Mouse (Mus musculus): ENCODE measurements around the gene Tifab. TPM values are rescaled to one million over a fixed set of nuclear protein-coding genes. Genes with fewer than 3 reads are reported as not detected.
A peak's percentile ranks its signal among the peaks of the same experiment; 100 is the strongest.

The Tifab gene
- polyA plus RNA-seq, 1 experiment from 2014 or later: 4.7 TPM

GRCm38 (mm10) chr13:56172901-56173545 lies 5.7 kb downstream of the Tifab start:
- 0 out of 2 replicates have a peak, but pooled peaks cover 6% of the 10 kb centered on the region for H3K27me3 ChIP-seq (replicated peaks)
- no peak overlapping the region for H3K4me3 ChIP-seq
- H3K9me3 ChIP-seq (replicated peaks): no peaks in the 10 kb centered on the region
- no peaks in the 10 kb centered on the region for H3K36me3 ChIP-seq
- no peak for ATAC-seq
- 22% methylated on average over 7 of the region's 7 CpGs for WGBS (ENCODE audit: insufficient replicate concordance)
- H3K27ac ChIP-seq: peak overlapping the region; percentile 64
- H3K4me2 ChIP-seq: no peak overlapping the region
- H3K4me1 ChIP-seq: no peaks in the 10 kb centered on the region
- no peak overlapping the region for H3K9ac ChIP-seq

DNA sequence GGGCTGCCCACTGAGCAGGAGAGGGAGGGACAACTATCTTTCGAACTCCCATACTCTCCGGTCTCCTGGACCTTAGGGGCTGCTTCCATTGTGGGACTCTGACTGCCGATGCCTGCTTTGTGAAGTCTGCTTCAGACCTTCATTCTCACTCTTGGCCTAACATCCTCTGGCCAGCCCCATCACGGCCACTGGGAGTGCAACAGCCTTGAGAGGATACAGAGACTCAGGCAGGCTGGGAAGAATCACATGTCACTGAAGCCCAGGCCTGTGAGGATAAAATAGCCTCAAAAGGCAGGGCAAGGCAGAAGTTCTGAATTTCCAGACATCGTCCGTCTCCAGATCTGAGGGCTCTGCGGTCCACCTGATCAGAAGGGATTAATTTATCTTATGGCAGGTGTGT lies 6.6 kb downstream of the Tifab start:
- Histone ChIP-seq H3K9me3 (replicated peaks) (no peaks in the 10 kb centered on the region), H3K36me3 (no peaks in the 10 kb centered on the region), H3K4me1 (0 out of 2 replicates have a peak, but pooled peaks cover 4% of the 10 kb centered on the region), H3K4me2 (no peak overlapping the region), H3K9ac (no peak overlapping the region), H3K4me3 (no peak overlapping the region), H3K27ac (no peak overlapping the region), H3K27me3 (replicated peaks) (0 out of 2 replicates have a peak, but pooled peaks cover 6% of the 10 kb centered on the region)
- WGBS (ENCODE audit: insufficient replicate concordance): 75% methylated on average over 7 of the region's 7 CpGs
- ATAC-seq: no peak

DNA sequence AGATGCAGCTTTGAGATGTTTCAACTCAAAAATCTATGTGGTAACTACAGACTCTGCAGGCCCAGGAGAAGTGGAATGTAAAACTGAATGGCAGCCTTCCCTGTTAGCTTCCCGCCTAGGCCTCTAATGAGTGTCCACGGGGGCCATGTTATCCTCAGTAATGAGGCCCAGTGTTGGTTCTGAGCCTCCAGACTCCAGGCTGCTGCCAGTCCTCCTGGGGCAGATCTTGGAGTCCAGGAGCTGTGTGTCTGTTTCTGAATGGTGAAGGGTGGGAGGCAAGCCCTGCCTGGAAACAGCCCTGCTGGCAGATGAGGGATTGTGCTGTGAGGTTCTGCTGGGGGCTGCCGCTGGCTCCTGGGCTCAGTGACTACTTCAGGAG lies 10.3 kb downstream of the Tifab start:
- Histone ChIP-seq H3K9ac (no peak overlapping the region), H3K36me3 (no peaks in the 10 kb centered on the region), H3K9me3 (replicated peaks) (no peaks in the 10 kb centered on the region), H3K27ac (peak overlapping the region; percentile 14; the same call in 1 of the 2 replicates), H3K4me3 (no peak overlapping the region), H3K27me3 (replicated peaks) (0 out of 2 replicates have a peak, but pooled peaks cover 6% of the 10 kb centered on the region), H3K4me1 (0 out of 2 replicates have a peak, but pooled peaks cover 4% of the 10 kb centered on the region), H3K4me2 (no peak overlapping the region)
- 66% methylated on average over 3 of the region's 3 CpGs for WGBS (ENCODE audit: insufficient replicate concordance)
- ATAC-seq: no peak

DNA sequence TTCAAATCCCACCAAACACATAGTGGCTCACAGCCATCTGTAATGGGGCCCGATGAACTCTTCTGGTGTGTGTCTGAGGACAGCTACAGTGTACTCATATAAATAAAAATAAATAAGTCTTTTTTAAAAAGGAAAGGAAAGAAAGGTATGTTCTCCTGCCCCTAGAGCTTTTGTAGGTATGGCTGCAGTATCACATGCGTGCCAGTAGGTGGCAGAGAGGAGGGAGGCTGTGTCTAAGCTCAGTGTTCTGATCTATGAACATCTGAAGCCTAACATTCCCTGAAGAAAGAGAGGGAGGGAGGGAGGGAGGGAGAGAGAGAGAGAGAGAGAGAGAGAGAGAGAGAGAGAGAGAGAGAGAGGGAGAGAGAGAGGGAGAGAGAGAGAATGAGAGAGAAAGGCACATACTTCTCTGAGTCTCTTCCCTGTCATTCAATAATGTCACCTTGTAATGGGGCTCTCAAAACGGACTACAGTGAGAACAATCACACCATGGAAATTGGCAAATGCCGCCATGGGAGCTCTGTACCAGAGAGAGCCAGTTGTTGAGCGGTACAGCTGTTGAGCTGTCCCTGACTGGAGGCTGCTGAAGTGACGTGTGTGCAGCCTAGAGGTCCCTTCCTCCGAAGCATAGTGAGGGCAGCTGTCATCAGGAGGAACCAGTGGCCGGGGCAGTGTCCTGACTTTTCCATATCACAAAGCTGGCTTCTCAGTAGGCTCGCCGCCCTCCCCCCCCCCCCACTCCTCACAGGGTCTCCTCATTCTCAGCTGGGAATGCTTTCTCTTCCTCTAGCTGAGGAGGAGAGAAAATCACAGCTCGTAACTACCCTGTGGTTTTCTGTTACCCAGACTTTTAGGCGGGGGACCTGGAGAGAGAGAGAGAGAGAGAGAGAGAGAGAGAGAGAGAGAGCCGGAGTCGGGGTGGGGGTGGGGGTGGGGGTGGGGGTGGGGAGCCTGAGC lies 11.0 kb downstream of the Tifab start:
- no peak overlapping the region for H3K4me3 ChIP-seq
- H3K36me3 ChIP-seq: no peaks in the 10 kb centered on the region
- H3K9me3 ChIP-seq (replicated peaks): no peaks in the 10 kb centered on the region
- H3K9ac ChIP-seq: no peak overlapping the region
- H3K4me2 ChIP-seq: no peak overlapping the region
- 0 out of 2 replicates have a peak, but pooled peaks cover 4% of the 10 kb centered on the region for H3K4me1 ChIP-seq
- peak overlapping the region; percentile 30; the same call in 1 of the 2 replicates for H3K27ac ChIP-seq
- H3K27me3 ChIP-seq (replicated peaks): 0 out of 2 replicates have a peak, but pooled peaks cover 6% of the 10 kb centered on the region
- 27% methylated on average over 14 of the region's 14 CpGs for WGBS (ENCODE audit: insufficient replicate concordance)
- ATAC-seq: no peak

- H3K36me3 ChIP-seq: no peaks in the 10 kb centered on the region
- 80% methylated on average over 11 of the region's 11 CpGs for WGBS (ENCODE audit: insufficient replicate concordance)
- 0 out of 2 replicates have a peak, but pooled peaks cover 4% of the 10 kb centered on the region for H3K4me1 ChIP-seq
- H3K27me3 ChIP-seq (replicated peaks): peaks cover 5% of the 10 kb centered on the region; the same call in 1 of the 2 replicates
- no peak overlapping the region for H3K4me2 ChIP-seq
- no peak overlapping the region for H3K4me3 ChIP-seq
- no peaks in the 10 kb centered on the region for H3K9me3 ChIP-seq (replicated peaks)
- H3K27ac ChIP-seq: no peak overlapping the region
- ATAC-seq: no peak
- H3K9ac ChIP-seq: no peak overlapping the region
Observed at GRCm38 (mm10) chr13:56165561-56165960, 13.1 kb downstream of the Tifab start.

- Histone ChIP-seq H3K27me3 (replicated peaks) (no peaks in the 10 kb centered on the region; the same call in 1 of the 2 replicates), H3K36me3 (no peaks in the 10 kb centered on the region), H3K4me3 (no peak overlapping the region), H3K4me1 (peaks cover 14% of the 10 kb centered on the region; the same call in 1 of the 2 replicates), H3K9ac (no peak overlapping the region), H3K27ac (no peak overlapping the region), H3K4me2 (no peak overlapping the region), H3K9me3 (replicated peaks) (no peaks in the 10 kb centered on the region)
- no peak for ATAC-seq
- WGBS (ENCODE audit: insufficient replicate concordance): 74% methylated on average over 3 of the region's 3 CpGs
Observed at GRCm38 (mm10) chr13:56164372-56164771, 14.3 kb downstream of the Tifab start.

DNA sequence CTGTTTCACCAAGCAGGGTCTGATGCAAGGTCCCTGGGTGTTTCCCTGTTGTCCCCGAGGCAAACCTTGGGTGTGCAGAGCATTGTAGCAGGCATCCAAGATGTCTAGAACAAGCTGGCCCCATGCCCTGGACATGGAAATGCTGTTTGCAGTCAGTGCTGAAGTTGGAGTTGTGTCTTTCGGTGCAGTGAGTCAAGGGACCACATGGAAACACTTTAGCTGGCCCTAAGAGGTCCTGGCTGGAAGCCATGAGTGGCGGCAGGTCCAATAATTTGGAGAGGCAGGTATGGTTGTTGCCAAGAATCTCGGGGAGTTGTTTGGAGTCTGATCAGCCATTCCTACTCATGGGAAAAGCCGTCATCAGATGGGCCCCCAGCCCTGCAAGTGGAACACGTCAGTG lies 14.9 kb downstream of the Tifab start:
- no peak for ATAC-seq
- Histone ChIP-seq H3K4me2 (no peak overlapping the region), H3K36me3 (no peaks in the 10 kb centered on the region), H3K9ac (no peak overlapping the region), H3K4me3 (no peak overlapping the region), H3K4me1 (peaks cover 20% of the 10 kb centered on the region; the same call in 1 of the 2 replicates), H3K27me3 (replicated peaks) (no peaks in the 10 kb centered on the region; the same call in 1 of the 2 replicates), H3K27ac (no peak overlapping the region), H3K9me3 (replicated peaks) (no peaks in the 10 kb centered on the region)
- 61% methylated on average over 6 of the region's 6 CpGs for WGBS (ENCODE audit: insufficient replicate concordance)

DNA sequence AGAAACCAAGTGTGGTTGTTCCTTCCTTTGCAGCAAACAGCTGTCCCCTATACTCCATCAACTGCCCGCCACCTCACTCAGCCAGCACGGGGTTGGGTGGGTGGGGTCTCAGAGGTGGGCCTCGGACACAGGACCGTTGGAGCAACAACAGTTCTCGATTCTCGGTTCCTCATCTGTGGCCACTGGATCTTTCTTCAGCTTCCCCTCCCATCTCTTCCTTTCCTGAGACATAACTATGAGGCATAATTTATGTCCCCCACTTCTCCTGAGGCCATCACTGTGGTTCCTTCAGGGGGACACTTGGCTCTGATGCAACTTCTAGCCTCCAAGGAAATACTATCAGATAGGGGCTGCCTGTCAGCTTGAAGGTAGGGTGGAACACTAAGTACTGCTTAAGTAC lies 15.8 kb downstream of the Tifab start:
- Histone ChIP-seq H3K27ac (no peak overlapping the region), H3K27me3 (replicated peaks) (no peaks in the 10 kb centered on the region; the same call in 1 of the 2 replicates), H3K4me3 (no peak overlapping the region), H3K9ac (no peak overlapping the region), H3K36me3 (no peaks in the 10 kb centered on the region), H3K4me1 (peaks cover 18% of the 10 kb centered on the region; the same call in 1 of the 2 replicates), H3K9me3 (replicated peaks) (no peaks in the 10 kb centered on the region), H3K4me2 (no peak overlapping the region)
- WGBS (ENCODE audit: insufficient replicate concordance): 25% methylated on average over 6 of the region's 6 CpGs
- no peak for ATAC-seq

GRCm38 (mm10) chr13:56159614-56160363 lies 18.9 kb downstream of the Tifab start:
- WGBS (ENCODE audit: insufficient replicate concordance): 39% methylated on average over 17 of the region's 17 CpGs
- Histone ChIP-seq H3K27me3 (replicated peaks) (no peaks in the 10 kb centered on the region; the same call in 1 of the 2 replicates), H3K4me3 (no peak overlapping the region), H3K9me3 (replicated peaks) (no peaks in the 10 kb centered on the region), H3K36me3 (no peaks in the 10 kb centered on the region), H3K27ac (peak overlapping the region; percentile 27; the same call in 1 of the 2 replicates), H3K9ac (no peak overlapping the region), H3K4me1 (peaks cover 16% of the 10 kb centered on the region; the same call in 1 of the 2 replicates), H3K4me2 (peak overlapping the region; percentile 22; the same call in 1 of the 2 replicates)
- no peak for ATAC-seq

- Histone ChIP-seq H3K9ac (no peak overlapping the region), H3K27ac (peak overlapping the region; percentile 36; the same call in 1 of the 2 replicates), H3K9me3 (replicated peaks) (no peaks in the 10 kb centered on the region), H3K27me3 (replicated peaks) (no peaks in the 10 kb centered on the region; the same call in 1 of the 2 replicates), H3K36me3 (no peaks in the 10 kb centered on the region), H3K4me3 (no peak overlapping the region), H3K4me1 (peaks cover 16% of the 10 kb centered on the region; the same call in 1 of the 2 replicates), H3K4me2 (peak overlapping the region; percentile 22; the same call in 1 of the 2 replicates)
- 38% methylated on average over 14 of the region's 14 CpGs for WGBS (ENCODE audit: insufficient replicate concordance)
- peak; percentile 42; the same call in 1 of the 2 replicates for ATAC-seq
Observed at GRCm38 (mm10) chr13:56159016-56159601, 19.6 kb downstream of the Tifab start.

DNA sequence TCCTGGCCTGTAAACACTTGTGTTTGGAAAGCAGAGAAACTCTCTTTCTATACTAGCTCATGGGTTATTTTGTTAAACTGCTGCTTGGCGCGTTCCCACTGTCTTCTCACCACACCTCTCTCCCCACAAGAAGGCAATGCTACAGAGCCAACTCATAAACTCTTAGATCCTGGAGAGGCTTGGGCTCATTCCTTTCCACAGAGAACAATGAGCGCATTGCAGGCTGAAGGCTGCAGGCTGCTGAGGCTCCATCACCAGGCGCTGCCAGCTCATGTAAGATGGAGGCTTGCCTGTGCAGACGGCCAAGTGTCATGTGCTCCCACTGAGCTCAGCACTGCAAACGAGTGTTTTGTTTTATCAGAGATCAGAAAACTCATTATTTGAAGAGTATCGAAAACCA lies 23.0 kb downstream of the Tifab start:
- Histone ChIP-seq H3K9me3 (replicated peaks) (no peaks in the 10 kb centered on the region), H3K4me2 (no peak overlapping the region), H3K4me1 (peaks cover 36% of the 10 kb centered on the region), H3K9ac (no peak overlapping the region), H3K27me3 (replicated peaks) (no peaks in the 10 kb centered on the region; the same call in 1 of the 2 replicates), H3K36me3 (no peaks in the 10 kb centered on the region), H3K27ac (no peak overlapping the region), H3K4me3 (no peak overlapping the region)
- ATAC-seq: no peak
- WGBS (ENCODE audit: insufficient replicate concordance): 63% methylated on average over 7 of the region's 7 CpGs

All from liver, embryonic 12.5 days (tissue).